Mouse (Mus musculus): ENCODE results near the gene Spata21.
"Not testable (repeated sequence)": the region's sequence is repeated elsewhere in the genome, so short reads cannot be mapped to it uniquely, and the experiment has no call there.

Gene Spata21

GRCm38 (mm10) chr4:141131531-141132061, 43.5 kb downstream of the Spata21 start:
- no peak for DNase-seq

DNA sequence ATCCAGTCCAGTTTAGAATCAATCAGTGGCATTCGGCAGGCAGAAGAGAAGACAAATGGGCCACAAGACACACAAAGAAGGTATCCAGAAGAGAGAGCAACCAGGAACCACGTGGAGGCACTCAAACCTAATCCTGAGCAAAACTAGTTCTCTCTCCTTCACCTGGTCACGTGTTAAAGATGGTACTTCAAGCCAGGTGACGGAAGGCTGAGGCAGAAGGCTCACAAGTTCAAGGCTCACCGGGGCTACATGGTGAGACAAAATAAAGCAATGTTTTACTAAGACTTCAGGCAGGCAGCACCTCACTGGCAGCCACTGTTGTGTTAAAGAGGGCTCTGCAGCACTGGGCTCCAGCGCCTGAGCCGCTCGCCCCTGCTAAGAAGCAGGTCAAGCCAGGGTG, 44.1 kb downstream of the Spata21 start:
- no peak for DNase-seq

DNA sequence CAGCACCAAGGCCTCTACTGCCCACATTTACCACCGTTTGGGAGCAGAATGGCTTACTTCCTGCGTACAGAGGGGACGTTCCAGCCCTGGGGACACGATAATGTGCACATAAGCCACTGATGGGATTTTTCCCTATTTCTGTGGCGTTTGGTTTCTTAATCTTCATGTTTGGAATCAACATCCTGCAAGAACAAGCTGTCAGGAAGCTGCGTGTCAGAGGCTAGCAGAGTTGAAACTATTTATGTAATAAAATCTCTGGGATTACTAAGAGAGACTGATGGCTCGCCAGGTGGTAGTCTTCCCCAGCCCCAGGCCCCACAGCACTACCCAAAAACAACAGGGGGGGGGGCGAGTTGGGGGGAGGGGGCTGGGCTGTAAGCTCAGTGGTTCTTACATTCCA, 45.1 kb downstream of the Spata21 start:
- DNase-seq, result no peak

- DNase-seq, result no peak
Measured at GRCm38 (mm10) chr4:141134031-141134441, 45.9 kb downstream of the Spata21 start.

GRCm38 (mm10) chr4:141134751-141135530, 46.8 kb downstream of the Spata21 start:
- DNase-seq, result no peak

DNA sequence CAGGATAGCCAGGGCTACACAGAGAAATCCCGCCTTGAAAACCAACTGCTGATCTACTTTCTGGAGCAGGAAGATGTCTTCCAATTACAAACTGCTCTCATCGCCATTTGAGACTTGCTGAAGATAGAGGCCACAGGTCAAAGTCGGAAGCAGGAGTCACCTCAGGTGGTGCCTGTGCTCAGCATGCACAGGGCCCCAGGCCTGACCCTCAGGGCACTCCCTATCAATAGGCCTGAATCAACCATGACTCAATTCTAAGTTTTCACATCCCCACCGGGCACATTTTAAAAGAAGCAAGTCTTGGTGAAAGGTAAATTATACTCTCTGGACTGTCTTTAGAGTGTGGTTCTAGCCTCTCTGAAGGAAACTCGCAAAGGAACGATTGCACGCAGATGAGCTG, 48.0 kb downstream of the Spata21 start:
- no peak for DNase-seq

DNA sequence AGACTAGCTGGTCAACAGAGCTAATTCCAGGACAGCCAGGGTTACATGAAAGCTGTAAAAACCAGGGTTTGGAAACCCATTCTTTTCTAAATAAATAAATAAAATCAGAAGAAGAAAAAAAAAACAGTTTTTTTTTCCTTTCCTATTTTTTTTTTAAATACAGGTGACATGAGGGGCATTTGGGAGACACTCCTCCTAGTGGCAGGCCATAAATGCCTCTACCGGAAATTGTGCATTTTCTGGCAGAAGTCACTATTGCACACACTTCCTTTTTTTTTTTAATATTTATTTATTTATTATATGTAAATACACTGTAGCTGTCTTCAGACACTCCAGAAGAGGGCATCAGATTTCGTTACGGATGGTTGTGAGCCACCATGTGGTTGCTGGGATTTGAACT, 49.6 kb downstream of the Spata21 start:
- DNase-seq, result not testable (repeated sequence)

GRCm38 (mm10) chr4:141138425-141139115, 50.4 kb downstream of the Spata21 start:
- DNase-seq, result no peak

DNA sequence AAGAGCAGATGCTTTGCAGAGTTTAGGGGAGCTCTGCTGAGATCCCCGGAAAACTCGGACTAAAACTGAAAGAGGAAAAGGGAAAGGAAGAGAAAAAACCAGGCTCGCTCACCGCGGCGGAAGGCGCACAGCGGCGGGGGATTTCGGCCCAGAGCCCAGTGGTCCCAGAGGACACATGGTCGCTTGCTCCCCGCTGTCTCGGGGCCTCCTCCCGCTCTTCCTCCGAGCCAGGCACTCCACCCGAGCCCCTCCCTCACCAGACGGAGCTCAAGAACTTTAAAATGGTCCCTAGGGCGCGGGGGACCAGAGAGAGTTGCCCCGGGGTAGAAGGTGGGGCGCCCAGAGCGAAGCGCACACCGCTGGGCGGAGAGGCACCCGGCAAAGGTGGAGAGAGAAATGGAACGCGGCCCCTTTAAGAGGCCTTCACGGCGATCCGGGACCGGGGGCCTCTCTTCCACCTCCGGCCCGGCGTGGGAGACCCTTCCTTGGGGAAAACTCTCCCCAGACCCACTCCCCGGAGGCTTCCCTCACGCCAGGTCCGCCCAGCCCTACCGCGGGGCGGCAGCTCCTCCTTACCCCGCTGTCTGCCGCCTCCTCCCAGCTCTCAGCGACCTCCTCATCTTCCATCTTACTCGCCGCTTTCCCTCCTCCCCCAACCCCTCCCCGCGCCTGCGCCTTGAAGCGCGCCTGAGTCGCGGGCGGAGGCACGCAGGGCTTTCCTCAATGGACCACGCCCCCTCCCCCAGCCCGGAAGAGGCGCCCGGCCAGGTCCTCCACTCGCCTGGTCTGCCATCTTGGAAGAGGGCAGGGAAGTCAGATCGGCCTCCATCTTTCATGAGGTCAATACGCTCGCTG, 51.2 kb downstream of the Spata21 start, which contains the start of gene Szrd1:
Szrd1 (minus strand) TSS at position 660 of the 855 bp plus-strand sequence.
- DNase-seq, result peak; percentile 99 to 100

DNA sequence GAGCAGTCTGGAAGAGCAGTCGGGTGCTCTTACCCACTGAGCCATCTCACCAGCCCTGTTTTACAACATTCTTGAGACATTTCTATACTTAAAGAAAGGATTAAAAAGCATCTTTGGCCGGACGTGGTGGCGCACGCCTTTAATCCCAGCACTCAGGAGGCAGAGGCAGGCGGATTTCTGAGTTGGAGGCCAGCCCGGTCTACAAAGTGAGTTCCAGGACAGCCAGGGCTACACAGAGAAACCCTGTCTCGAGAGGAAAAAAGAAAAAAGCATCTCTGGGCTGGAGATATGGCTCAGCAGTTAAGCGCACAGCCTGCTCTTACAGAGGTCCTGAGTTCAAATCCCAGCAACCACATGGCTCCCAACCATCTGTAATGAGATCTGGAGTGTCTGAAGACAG, 52.2 kb downstream of the Spata21 start:
- DNase-seq, result not testable (repeated sequence)

GRCm38 (mm10) chr4:141140967-141141366, 52.8 kb downstream of the Spata21 start:
- no peak for DNase-seq

DNA sequence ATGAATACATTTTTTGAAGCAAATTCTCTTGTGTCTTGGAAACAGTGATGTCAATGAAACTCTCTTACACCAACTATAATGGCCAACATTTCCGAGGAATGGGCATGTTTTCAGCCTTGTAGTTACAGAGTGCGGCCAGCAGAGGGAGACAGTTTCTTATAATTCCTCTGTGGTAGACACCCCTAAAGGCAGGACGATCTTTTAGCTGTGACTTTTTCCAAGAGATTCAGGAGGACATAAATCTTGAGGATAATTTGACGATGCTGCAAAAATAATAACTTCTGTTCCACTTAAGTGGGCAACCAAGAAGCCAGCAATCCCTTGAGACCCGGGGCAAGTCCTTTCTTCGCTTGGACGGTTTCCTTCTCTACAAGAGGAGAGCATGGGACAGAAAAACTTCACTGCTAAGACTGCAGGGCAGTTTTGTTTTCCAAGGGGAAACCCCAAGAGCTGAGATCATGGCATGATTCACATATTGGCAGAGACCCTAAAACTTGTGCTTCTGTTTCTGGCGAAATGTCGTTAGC, 54.2 kb downstream of the Spata21 start:
- DNase-seq, result peak; percentile 84 to 87

DNA sequence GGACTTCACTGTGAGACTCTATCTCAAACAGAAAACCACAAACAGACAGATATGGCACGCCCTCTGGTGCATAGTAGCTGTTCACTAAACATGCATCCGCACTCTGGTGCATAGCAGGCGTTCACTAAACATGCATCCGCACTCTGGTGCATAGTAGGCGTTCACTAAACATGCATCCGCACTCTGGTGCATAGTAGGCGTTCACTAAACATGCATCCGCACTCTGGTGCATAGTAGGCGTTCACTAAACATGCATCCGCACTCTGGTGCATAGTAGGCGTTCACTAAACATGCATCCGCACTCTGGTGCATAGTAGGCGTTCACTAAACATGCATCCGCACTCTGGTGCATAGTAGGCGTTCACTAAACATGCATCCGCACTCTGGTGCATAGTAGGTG, 57.0 kb downstream of the Spata21 start:
- not testable (repeated sequence) for DNase-seq

DNA sequence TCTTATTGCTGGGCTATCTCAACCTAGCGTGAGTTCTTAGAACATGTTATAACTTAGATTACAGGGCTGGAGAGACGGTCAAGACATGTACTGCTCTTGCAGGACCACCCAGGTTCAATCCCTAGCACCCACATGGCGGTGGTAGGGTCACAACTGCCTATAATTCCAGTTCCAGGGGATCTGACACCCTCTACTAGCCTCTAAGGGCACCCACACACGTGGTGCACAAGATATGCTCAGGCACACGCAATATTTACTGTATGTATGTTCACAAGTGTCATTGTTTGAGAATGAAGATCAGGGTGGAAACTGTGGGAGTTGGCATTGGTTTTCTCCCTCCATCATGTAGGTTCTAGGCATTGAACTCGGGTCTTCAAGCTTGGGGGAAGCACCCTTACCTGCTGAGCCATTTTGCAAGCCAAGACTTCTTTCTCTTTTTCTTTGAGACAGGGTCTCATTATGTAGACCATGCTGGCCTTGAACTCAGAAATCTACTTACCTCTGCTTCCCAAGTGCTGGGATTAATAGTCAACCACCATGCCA, 58.4 kb downstream of the Spata21 start:
- DNase-seq, result no peak

- DNase-seq, result peak; percentile 97 to 98
Measured at GRCm38 (mm10) chr4:141147112-141148008, 59.2 kb downstream of the Spata21 start, which contains the start of gene Fbxo42. Gene Fbxo42 (plus strand): TSS chr4:141147913.

DNA sequence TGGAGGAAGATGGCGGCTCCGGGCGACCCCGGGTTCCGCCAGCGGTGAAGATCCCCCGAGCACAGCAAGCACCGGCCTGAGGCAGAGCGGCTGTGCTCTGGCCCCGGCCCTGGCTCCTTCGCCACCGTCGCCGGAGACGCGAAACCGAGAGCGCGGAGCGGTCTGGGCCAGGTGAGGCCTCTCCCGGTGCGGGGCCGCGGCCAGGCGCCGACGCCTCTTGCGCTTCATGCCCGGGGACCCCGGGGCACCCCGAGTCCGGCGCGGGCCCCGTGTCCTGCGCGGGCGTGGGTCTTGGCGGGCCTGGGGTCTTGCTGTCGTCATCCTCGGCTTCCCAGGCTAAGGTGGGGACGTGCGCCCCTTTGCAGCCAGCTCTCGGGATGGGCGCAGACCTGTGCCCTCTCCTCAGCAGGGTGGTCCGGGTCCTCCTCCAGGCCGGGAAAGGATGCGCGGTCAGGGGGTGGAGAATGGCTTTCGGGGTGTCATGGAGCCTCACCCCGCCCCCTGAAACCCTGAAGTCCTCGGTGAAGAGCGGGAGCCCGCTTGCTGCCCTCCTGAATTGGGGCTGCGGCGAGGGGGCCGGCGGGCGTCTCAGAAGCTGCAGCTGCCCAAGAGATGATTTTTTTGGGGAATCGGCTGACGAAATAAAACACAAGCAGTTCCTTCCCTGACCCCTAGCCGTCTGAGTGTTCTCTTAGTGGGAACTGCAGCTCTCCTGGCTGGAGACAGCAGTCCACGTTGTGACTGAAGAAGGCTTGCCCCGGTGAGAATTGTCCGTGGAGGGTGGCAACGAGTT, 60.1 kb downstream of the Spata21 start:
- peak; percentile 35 to 56 for DNase-seq

DNA sequence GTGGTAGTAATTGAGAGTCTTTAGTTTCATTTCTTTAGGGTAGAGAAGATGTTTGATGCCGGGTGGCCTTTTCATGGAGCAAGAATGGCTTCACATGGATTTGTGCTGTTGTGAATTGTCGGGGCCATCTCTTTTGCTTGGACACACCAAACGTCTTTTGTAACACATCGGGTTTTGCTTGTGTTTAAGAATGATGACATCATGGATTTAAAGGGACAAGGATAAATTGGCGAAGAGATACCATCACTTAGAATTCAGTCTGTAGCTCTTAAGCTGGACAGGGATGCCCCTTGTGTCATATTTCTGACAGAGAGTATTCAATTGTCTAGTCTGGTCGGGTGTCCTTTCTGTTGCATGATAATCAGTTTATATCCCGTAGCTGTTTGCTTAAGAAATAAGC, 61.0 kb downstream of the Spata21 start:
- no peak for DNase-seq

DNA sequence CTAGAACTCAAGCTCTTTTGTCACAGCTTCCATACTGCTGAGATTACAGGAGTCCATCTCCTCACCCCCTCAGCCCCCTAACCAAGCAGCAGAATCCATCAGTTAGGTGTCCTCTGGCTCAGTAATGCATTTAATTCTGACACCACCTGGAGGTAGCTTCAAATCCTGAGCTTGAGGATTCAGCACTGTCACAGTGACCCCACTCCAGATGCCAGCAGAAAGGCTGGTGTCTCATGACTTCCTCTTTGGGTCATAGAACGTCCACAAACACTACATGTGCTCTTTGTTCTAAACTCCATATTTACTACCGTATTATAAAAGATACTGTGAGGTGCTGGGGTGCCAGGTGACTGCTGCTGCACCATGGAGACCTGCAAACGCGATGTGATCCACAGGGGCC, 69.4 kb downstream of the Spata21 start:
- DNase-seq, result no peak

GRCm38 (mm10) chr4:141158609-141159008, 70.5 kb downstream of the Spata21 start:
- no peak for DNase-seq

- no peak for DNase-seq
Measured at GRCm38 (mm10) chr4:141159093-141159492, 71.0 kb downstream of the Spata21 start.

Measured in cerebellum, postnatal 14 days (tissue).